Mouse (Mus musculus) cerebellum, adult (tissue): ENCODE results near the gene Rpl32.

Experiments
- ATAC-seq: cut with Nextera tagmentation; 2 replicates; pipeline ENCODE4 v1.9.2; 2017; ENCODE audit warnings: mild to moderate bottlenecking, moderate library complexity, mixed read lengths; ENCODE audit not compliant: insufficient number of reproducible peaks, low FRiP score, low TSS enrichment

The Rpl32 gene

DNA sequence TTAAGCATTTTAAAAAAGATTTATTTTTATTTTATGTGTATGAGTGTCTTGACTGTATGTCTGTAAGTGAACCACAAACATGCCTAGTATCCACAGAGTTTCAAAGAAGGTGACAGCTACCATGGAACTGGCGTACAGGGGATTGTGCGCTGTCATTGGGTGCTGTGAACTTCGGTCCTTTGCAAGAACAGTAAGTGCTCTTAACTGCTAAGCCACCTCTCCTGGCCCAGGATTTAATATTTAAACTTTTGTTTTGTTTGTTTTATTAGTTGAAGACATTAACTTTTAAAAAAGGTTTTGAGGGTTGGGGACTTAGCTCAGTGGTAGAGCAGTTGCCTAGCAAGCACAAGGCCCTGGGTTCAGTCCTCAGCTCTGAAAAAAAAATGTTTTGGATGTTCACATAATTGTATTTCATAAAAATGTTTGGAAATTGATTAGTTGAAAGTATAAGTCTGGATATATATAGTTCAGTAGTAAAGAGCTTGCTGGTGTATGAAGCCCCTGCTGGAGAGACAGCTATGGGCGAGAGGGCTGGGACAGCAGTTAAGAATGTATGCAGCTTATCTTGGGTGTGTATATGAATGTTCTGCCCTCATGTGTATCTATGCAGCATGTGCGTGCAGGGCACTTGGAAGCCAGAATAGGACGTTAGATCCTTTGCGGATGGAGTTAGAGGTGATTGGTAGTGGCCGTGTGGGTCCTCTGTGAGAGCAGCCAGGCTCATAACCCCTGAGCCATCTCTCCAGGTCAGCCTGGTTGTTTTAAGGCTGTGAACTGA lies 12.9 kb upstream of the Rpl32 start:
- no peak for ATAC-seq

GRCm38 (mm10) chr6:115818129-115818528 lies 9.6 kb upstream of the Rpl32 start:
- no peak for ATAC-seq

- no peak for ATAC-seq
Observed at GRCm38 (mm10) chr6:115815041-115815440, 6.5 kb upstream of the Rpl32 start.

DNA sequence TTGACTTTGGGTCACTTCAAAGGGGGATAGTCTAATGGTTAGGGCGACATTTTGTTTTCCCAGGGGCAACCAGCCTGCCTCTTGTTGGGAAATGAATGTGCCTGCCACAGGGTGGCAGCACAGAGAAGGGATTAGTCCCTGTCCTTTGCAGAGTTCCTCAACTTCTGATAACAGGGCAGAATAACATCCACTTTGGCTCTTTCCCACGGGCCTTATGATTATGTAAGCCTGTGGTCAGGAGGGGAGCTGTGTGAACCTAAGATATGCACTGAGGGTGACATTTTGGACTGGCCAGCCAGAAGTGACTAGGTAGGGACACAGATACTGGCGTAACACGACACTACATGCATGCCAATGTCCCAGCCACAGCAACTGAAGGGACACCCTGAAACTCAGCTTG lies 5.6 kb upstream of the Rpl32 start:
- no peak for ATAC-seq

- ATAC-seq = no peak
Observed at GRCm38 (mm10) chr6:115811606-115812005, 3.1 kb upstream of the Rpl32 start.

- ATAC-seq = no peak
Observed at GRCm38 (mm10) chr6:115808196-115808487, 405 bp downstream of the Rpl32 start.

DNA sequence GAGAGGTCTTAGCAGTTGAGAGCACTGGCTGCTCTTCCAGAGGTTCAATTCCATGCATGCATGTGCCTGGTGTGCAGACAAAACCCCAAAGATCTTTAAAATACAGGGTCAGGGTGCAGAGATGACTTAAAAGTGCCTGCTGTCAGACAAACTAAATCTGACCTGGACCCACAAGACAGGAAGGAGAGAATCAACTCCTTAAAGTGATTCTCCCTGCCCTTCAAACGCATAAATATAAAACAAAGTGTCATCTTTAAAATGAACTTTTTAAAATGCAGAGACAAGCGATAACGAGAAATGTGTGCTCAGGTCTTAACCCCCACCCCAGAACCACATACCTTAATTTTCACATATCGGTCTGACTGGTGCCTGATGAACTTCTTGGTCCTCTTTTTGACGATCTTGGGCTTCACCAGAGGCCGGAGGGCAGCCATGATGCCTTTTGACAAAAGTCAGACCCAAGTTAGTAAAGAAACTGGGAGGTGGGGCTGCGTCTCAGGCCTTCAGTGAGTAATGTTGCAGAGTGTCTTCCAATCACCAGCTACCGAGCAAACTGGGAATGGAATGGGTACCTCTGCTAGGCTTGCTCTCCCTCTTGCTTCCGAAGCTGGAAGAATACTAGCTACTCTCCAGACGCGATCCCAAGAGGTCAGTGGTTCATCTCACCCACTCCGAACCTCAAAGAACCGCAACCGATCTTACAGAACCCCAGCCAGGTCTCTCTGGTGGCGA lies 917 bp downstream of the Rpl32 start:
- ATAC-seq = no peak

GRCm38 (mm10) chr6:115804432-115805192 lies 3.9 kb downstream of the Rpl32 start:
- no peak for ATAC-seq

GRCm38 (mm10) chr6:115803541-115804382 lies 4.8 kb downstream of the Rpl32 start:
- ATAC-seq = peak; percentile 56; the same call in 1 of the 2 replicates

DNA sequence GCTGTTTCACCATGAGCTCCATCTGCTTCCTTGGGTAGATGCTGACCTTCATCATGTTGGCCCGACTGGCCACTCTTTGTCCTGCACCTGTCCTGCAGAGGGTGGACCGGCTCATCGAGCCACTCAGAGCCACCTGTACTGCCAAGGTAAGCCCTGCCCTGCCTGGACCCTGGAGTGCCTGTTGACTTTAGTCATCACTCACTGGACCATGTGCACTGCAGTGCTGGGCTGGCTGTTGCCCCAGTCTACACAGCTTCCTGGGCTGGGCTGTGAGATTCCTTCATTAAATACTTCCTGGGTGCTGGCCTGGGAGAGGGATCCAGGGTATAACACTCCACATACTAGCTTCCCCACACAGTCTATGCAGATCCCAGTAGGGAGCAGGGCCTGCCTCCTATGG lies 6.7 kb downstream of the Rpl32 start:
- no peak for ATAC-seq

GRCm38 (mm10) chr6:115792691-115793215 lies 15.8 kb downstream of the Rpl32 start:
- peak; percentile 71 for ATAC-seq

- ATAC-seq = peak; percentile 57
Observed at GRCm38 (mm10) chr6:115791842-115792686, 16.5 kb downstream of the Rpl32 start.

- no peak for ATAC-seq
Observed at GRCm38 (mm10) chr6:115791016-115791415, 17.5 kb downstream of the Rpl32 start.

DNA sequence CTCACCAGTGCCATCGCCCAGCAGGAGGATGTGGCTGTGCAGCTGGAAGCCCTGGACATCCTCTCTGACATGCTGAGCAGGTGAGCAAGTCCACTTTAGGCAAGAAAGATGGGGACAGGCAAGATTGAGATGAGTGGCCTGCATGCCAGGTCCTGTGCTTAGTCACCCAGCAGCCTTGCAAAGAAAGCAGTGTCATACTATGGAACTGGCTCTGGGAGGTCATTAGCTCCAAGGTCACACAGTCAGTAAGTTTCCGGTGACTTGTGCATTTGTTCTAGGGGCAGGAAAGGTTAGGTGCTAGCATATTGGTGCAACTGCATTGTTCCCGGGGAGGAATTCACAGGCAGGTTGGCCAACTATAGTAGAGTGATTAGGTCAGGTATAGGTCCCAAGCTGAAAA lies 25.8 kb downstream of the Rpl32 start:
- no peak for ATAC-seq

DNA sequence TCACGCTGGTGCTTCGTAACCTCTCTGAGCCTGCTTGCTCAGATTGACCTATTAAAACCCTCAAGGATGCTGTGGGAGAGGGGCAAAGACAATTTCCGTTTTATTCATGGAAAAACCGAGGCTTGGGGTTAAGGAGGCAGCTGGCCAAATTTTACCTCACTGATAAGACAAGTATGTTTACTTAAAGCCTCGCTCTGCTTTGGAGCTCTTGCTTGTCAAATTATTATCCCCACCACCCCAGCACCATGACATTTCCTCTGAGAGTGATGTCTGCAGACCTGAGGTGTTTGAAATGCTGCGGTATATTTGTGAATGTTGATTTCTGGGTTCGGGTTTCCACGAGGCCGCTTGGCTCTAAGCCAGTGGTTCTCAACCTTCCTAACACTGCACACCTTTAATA lies 32.2 kb downstream of the Rpl32 start:
- ATAC-seq = no peak

DNA sequence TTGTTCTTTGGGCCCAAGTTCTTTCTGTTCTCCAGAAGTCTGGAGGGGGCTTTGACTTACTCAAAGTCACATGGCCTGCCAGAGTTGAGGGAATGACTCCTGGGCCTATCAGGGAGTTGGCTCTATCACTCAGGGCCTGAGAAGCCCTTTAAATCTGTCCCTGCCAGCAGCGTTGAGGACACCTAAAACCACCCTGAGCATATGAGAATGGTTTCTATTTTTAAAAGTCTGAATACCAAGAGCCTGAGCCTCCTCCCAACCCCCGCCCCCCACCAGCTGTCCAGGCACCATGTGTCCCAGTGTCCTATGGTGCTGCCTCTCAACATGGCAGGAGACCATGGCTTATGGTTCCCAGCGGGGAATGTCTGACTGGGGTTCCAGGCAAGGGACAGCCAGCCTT lies 32.7 kb downstream of the Rpl32 start:
- ATAC-seq = 0 out of 2 replicates have a peak, but pooled peaks have one; percentile 39

DNA sequence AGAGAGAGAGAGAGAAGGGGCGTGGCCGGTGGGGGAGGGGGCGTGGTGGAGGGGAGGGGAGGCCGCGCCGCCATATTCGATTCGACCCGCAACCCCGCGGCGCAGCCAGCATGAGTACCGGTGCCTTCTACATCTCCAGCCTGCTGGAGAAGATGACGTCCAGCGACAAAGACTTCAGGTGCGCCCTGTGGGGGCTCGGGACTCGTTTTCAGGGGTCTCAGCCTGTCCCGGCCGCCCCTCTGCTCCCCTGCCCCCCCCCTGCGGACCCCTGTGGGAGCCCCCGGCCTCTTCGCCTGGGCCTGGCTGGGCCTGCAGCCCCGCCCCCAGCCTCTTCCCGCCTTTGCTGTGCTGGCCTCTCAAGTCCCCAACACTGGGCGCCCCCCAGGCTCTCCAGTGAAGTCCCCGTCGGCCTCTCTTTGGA lies 34.0 kb downstream of the Rpl32 start, which contains the start of gene Cand2:
TSS of gene Cand2 (plus strand) at position 38 of the 421 bp plus-strand sequence.
- no peak for ATAC-seq

DNA sequence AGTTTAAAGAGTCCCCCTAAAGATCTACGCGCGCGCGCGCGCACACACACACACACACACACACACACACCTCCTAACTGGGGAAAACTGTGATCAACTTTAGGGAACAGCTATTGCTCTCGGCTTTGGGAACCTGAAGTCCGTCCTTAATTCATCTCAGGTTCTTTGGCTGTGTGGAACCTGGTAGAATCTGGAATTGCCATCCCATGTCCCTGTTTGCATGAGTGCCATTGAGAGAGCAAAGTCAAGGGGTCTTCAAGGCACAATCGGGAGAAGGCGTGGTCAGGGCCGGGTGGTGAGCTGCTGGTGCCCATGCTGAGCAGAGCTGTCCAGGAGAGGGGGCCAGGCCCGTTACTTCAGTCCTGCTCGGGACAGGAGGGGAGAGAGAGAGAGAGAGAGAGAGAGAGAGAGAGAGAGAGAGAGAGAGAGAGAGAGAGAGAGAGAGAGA lies 34.6 kb downstream of the Rpl32 start:
- no peak for ATAC-seq

GRCm38 (mm10) chr6:115772604-115773003 lies 35.9 kb downstream of the Rpl32 start:
- no peak for ATAC-seq
